Comparison of ENCODE assay signal across 19 mouse cellular contexts in the genomic region with DNA sequence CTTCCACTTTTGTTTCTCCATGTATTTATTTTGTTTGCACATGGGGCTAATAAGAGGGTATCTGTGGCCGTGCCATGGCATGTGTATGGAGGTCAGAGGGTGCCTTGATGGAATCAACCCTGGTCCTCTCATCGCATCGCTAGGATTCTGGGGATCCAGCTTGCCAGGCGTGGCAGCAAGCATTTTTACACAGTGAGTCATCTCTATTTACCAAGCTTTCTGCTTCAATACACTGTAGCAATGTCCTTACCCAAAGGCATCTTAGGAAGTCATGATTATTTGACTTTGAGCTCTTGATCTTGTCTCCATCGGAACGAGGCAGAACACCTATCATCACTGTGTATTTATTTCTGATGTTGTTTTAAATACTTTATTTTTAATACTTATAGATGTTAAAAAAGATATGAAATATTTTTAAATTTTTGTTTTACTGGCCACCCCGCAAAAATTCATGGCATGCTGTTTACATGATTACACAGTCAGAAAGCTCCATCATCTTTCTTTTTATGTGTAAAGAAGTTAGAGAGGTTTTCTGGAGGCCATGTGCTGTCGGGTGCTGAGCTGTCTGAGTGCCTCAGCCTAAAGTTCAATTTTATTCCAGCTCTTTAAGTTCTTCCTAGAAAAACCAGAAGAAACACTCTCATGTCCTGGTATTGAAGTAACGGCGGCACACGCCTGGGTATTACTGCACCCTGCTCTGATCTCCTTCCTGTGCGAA.
DNase-seq lines count a peak whose midpoint lies in the region; ATAC-seq lines count a peak whose summit lies in the region.
"Had no signal": no experiment of that assay in that cellular context is flagged by ENCODE, and none has a peak within 500 bp of the region (broad histone marks: within the 10 kb centered on the region; RNA-seq: fewer than 3 reads in every experiment).

No protein-coding gene starts in this region.

- H3K4me1 ChIP-seq in kidney, embryonic 14.5 days (ENCODE audit: control insufficient read depth, insufficient read depth, low read length): no peaks in the 10 kb centered on the region
- H3K4me1 ChIP-seq in midbrain, embryonic 13.5 days (replicated peaks): no peaks in the 10 kb centered on the region
- no peaks in the 10 kb centered on the region for H3K4me1 ChIP-seq in midbrain, embryonic 11.5 days (ENCODE audit: control insufficient read depth, insufficient read depth, low read length)
- H3K4me1 ChIP-seq in hindbrain, embryonic 12.5 days: no peaks in the 10 kb centered on the region
- H3K4me1 ChIP-seq: forebrain, embryonic 13.5 days; hindbrain, embryonic 13.5 days; midbrain, embryonic 12.5 days; stomach, embryonic 15.5 days had no signal

- no peak overlapping the region for H3K4me3 ChIP-seq in kidney, embryonic 14.5 days (ENCODE audit: low read length)
- no peak overlapping the region for H3K4me3 ChIP-seq in midbrain, embryonic 13.5 days (replicated peaks)
- H3K4me3 ChIP-seq in midbrain, embryonic 11.5 days (ENCODE audit: low read depth, low read length): no peak overlapping the region
- no peak overlapping the region for H3K4me3 ChIP-seq in hindbrain, embryonic 12.5 days
- H3K4me3 ChIP-seq: forebrain, embryonic 13.5 days; heart, adult 2 months; hindbrain, embryonic 13.5 days; midbrain, embryonic 12.5 days; stomach, embryonic 15.5 days had no signal

- H3K9me3 ChIP-seq in kidney, embryonic 14.5 days (ENCODE audit: control insufficient read depth, low read length): no peaks in the 10 kb centered on the region
- no peaks in the 10 kb centered on the region for H3K9me3 ChIP-seq in midbrain, embryonic 13.5 days
- no peaks in the 10 kb centered on the region for H3K9me3 ChIP-seq in midbrain, embryonic 11.5 days (ENCODE audit: control insufficient read depth, low read length)
- H3K9me3 ChIP-seq in hindbrain, embryonic 12.5 days (replicated peaks): no peaks in the 10 kb centered on the region
- H3K9me3 ChIP-seq: forebrain, embryonic 13.5 days; hindbrain, embryonic 13.5 days; midbrain, embryonic 12.5 days; stomach, embryonic 15.5 days had no signal

- no peak overlapping the region for H3K9ac ChIP-seq in kidney, embryonic 14.5 days (ENCODE audit: low read depth, low read length)
- no peak overlapping the region for H3K9ac ChIP-seq in midbrain, embryonic 13.5 days (replicated peaks)
- no peak overlapping the region for H3K9ac ChIP-seq in midbrain, embryonic 11.5 days (ENCODE audit: low read length)
- H3K9ac ChIP-seq in hindbrain, embryonic 12.5 days: no peak overlapping the region
- H3K9ac ChIP-seq: forebrain, embryonic 13.5 days; hindbrain, embryonic 13.5 days; midbrain, embryonic 12.5 days; stomach, embryonic 15.5 days had no signal

- DNase-seq in kidney, adult 8-10 months: no peak
- DNase-seq in midbrain, embryonic 11.5 days (ENCODE audit: low spot score, missing footprints): no peak
- peak; percentile 15 for DNase-seq in brain, adult 2 months (ENCODE audit: low read depth, low spot score)
- DNase-seq in ovary, postnatal 36 days (ENCODE audit: low spot score): no peak
- DNase-seq: adrenal gland, postnatal 10 days; cerebellum, adult 2 months; cerebellum, postnatal 25 days; embryo, embryonic 11 days; gastrocnemius, postnatal 36 days; heart, adult 2 months; liver; thymus, postnatal 25 days had no signal

- 0 out of 2 replicates have a peak, but pooled peaks have one; percentile 68 for ATAC-seq in kidney, embryonic 14.5 days (ENCODE audit: low FRiP score, low TSS enrichment)
- no peak for ATAC-seq in midbrain, embryonic 13.5 days
- no peak for ATAC-seq in midbrain, embryonic 11.5 days (ENCODE audit: low FRiP score)
- no peak for ATAC-seq in hindbrain, embryonic 12.5 days (ENCODE audit: low FRiP score)
- ATAC-seq: forebrain, embryonic 13.5 days had no signal

- H3K4me2 ChIP-seq in kidney, embryonic 14.5 days (replicated peaks; ENCODE audit: low read depth, low read length): no peak overlapping the region
- H3K4me2 ChIP-seq in midbrain, embryonic 13.5 days (replicated peaks): peak overlapping the region; percentile 16
- H3K4me2 ChIP-seq in midbrain, embryonic 11.5 days: no peak overlapping the region
- H3K4me2 ChIP-seq in hindbrain, embryonic 12.5 days (replicated peaks): no peak overlapping the region
- H3K4me2 ChIP-seq: forebrain, embryonic 13.5 days; hindbrain, embryonic 13.5 days; midbrain, embryonic 12.5 days; stomach, embryonic 15.5 days had no signal

- no peaks in the 10 kb centered on the region for H3K36me3 ChIP-seq in kidney, embryonic 14.5 days (ENCODE audit: control insufficient read depth, insufficient read depth, low read length)
- H3K36me3 ChIP-seq in midbrain, embryonic 13.5 days: no peaks in the 10 kb centered on the region
- H3K36me3 ChIP-seq in midbrain, embryonic 11.5 days (ENCODE audit: control insufficient read depth, insufficient read depth, low read length): no peaks in the 10 kb centered on the region
- H3K36me3 ChIP-seq in hindbrain, embryonic 12.5 days: no peaks in the 10 kb centered on the region
- H3K36me3 ChIP-seq: hindbrain, embryonic 13.5 days; midbrain, embryonic 12.5 days; stomach, embryonic 15.5 days had no signal

- no peaks in the 10 kb centered on the region for H3K27me3 ChIP-seq in kidney, embryonic 14.5 days (ENCODE audit: control insufficient read depth, insufficient read depth, low read length)
- no peaks in the 10 kb centered on the region for H3K27me3 ChIP-seq in midbrain, embryonic 13.5 days
- H3K27me3 ChIP-seq in midbrain, embryonic 11.5 days (ENCODE audit: control insufficient read depth, insufficient read depth, low read length): no peaks in the 10 kb centered on the region
- no peaks in the 10 kb centered on the region for H3K27me3 ChIP-seq in hindbrain, embryonic 12.5 days
- H3K27me3 ChIP-seq: forebrain, embryonic 13.5 days; hindbrain, embryonic 13.5 days; midbrain, embryonic 12.5 days; stomach, embryonic 15.5 days had no signal

- 77% methylated on average over 12 of the region's 12 CpGs for WGBS in kidney, embryonic 14.5 days
- WGBS in midbrain, embryonic 13.5 days: 70% methylated on average over 12 of the region's 12 CpGs
- WGBS in midbrain, embryonic 11.5 days: 81% methylated on average over 12 of the region's 12 CpGs
- WGBS in hindbrain, embryonic 12.5 days: 90% methylated on average over 12 of the region's 12 CpGs

- no peak overlapping the region for H3K27ac ChIP-seq in kidney, embryonic 14.5 days (ENCODE audit: low read depth, low read length)
- H3K27ac ChIP-seq in midbrain, embryonic 13.5 days: no peak overlapping the region
- H3K27ac ChIP-seq in midbrain, embryonic 11.5 days (ENCODE audit: low read depth, low read length): no peak overlapping the region
- no peak overlapping the region for H3K27ac ChIP-seq in hindbrain, embryonic 12.5 days
- H3K27ac ChIP-seq: forebrain, embryonic 13.5 days; heart, adult 2 months; hindbrain, embryonic 13.5 days; midbrain, embryonic 12.5 days; stomach, embryonic 15.5 days had no signal
